Mouse (Mus musculus): ENCODE measurements around the gene Commd3.

Commd3 gene

GRCm38 (mm10) chr2:18718521-18718920 is 46.3 kb downstream of the Commd3 start:
- no peak for DNase-seq (ENCODE audit: low spot score in 2 of 2)

- DNase-seq (ENCODE audit: low spot score in 2 of 2): no peak
Measured at GRCm38 (mm10) chr2:18722208-18722830, 50.1 kb downstream of the Commd3 start.

GRCm38 (mm10) chr2:18724462-18724861 is 52.3 kb downstream of the Commd3 start:
- no peak for DNase-seq (ENCODE audit: low spot score in 2 of 2)
